Mouse (Mus musculus) left cerebral cortex, adult 8-10 months (tissue): Measurements from ENCODE around the gene Cyp2c23. TPM values are rescaled to one million over a fixed set of nuclear protein-coding genes. Genes with fewer than 3 reads are reported as not detected.

Experiments
- DNase-seq, 2 experiments: peaks; one replicate each; pipeline ENCODE4 v3.0.0; 2022; ENCODE audit warnings: low spot score in 2 of 2
- total RNA-seq, 4 experiments: library from RNA; stranded (reverse); gene quantifications; 2 replicates each; pipeline ENCODE4 v1.2.4; 2022

The Cyp2c23 gene
- total RNA-seq, 4 experiments from 2014 or later: 0.20 to 0.32 (median 0.28) TPM; not detected in 1

DNA sequence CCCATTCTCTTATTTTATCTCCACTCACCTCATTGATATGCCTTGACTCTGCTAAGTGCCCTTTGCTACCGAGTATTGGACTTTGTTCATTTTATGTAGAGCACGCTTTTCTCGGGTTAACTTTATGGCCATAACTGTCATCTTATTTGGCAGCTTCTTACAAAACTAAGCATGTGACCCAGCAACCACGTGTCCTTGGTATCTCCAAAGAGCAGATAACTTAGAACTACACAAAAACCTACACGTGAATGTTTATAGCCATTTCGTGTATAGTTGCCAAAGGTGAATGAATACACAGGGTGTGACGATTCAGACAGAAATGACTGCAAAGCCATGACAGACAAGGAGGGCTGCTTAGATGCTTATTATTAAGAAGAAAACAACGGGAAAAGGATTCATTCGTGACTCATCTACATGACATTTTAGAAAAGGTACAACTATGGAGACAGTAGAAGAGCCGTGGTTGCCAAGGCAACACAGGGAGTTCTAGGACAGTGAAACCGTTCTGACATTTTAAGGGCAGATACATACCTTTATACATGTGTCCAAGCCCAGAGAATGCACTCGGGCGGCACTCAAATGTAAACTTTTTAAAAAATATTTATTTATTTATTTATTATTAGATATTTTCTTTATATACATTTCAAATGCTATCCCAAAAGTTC, 4.0 kb downstream of the Cyp2c23 start:
- DNase-seq: no peak

DNA sequence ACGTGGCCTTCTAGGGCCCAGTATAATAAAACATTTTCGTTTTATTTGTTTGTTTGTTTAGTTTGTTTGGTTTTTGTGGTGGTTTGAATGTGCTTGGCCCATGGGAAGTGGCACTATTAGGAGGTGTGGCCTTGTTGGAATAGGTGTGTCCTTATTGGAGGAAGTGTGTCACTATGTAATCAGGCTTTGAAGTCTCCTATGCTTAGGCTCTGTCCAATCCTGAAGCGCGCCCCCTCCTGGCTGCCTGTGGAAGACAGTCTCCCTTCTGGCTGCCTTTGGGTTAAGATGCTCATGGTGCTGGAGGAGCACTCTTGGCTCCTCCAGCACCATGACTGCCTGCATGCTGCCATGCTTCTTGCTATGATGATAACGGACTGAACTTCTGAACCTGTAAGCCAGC, 5.9 kb downstream of the Cyp2c23 start:
- no peak for DNase-seq

DNA sequence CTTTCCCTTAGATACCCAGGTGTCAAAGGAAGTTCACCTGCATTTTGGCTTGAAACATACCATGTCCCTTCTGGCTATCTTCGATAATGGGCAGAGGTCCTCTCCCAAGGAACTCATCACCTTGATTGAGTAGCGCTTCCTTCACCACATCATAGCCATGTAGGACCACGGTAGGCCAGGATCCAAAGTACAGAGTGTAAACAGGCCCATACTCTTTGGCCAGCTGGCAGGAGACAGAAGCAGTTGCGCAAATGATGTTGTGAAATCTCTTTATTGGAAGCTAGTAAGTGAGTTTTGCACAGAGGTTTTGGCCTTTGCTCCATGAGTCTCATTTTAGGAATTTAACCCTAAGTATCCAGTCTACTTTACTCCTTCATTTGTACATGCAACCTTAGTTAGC, 7.5 kb downstream of the Cyp2c23 start:
- no peak for DNase-seq

DNA sequence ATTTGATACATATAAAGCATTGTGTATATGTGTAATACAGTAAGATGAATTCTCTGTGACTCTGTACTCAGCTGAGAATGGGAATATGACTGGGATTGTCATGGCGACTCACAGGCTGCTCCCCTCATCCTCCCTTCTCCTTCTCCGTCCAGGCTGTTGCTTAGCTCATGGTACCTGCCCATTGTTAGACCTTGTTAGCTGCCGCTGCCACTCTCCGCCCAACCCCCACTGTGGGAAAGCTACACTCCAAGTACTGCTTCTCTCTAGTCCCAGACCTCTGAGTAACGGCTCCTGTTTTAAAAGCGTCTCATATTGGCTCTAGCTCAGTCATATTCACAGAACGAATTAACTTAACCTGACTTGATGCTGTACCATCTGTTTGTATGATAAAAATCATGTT, 9.3 kb downstream of the Cyp2c23 start:
- DNase-seq: no peak

DNA sequence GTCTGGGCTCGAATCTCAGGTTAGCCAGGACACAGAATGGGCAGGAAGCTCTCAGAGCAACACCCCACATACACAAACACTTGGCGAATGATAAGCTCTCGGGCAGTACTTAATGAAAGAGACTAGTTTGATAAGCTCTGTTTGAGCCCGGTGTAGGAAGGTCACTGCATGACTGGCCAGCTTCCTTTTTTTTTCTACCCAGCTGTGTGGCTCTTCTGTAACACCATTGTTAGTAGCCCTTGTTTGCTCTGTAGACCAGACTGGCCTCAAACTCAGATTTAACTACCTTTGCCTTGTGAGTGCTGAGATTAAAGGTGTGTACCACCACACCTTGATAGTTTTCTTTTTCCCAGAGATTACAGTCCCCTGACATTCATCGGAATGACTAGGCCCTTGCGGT, 15.1 kb downstream of the Cyp2c23 start:
- DNase-seq: no peak

DNA sequence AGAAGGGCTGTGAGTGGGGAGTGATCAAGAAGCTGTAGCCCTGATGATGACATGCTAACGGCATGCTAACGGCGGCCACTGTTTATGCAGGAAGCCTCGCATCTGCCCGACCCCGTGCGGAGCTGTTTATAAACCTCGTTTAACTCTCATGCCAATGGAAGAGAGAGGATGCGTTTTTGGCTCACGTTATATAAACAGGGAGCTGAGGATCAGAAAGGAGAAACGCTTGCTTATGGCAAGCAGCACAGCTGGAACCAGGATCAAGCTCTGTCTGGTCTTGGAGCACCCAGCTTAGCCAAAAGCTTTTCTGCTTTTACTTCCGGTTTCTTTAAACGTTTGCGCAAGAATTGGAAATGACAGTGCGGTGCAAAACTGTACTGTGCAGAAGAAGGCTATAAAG, 20.2 kb downstream of the Cyp2c23 start:
- no peak for DNase-seq

DNA sequence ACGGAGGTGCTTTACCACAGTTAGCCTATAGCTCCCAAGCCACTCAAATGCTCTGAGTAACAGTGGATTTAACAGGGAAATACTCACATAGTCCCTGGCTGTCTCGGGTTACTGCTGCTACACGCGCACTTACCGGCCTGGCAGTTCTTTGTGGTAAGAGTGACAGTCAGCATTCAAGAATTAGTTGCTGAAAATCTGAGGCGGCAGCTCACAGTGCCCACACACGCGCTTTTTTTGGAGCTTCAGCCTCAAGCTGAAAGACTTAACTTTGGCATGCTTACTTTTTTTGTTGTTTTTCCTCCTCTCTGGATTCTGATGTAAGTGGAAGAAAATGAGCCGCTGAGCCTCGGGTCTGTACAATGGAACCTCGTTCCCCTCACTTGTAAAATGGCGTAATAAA, 21.8 kb downstream of the Cyp2c23 start:
- peak; percentile 23 to 27 for DNase-seq

DNA sequence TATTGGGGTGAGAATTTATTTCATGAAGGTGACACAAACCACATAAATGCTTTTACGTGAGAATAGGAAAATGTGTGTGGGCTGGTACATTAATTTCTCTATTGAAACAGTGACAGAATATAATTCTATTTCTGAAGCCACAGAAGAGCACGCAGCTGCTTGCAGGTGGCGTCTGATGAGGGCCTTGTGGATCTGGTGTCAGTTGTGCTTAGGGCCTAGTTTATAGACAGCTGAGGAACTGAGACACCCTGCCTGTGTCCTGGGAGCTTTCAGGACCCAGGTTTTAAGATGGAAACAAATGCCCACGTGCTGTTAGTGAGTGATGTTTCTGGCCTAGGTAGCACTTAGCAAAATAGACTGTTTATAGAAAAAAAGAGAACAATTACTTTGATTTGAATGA, 24.0 kb downstream of the Cyp2c23 start:
- no peak for DNase-seq

DNA sequence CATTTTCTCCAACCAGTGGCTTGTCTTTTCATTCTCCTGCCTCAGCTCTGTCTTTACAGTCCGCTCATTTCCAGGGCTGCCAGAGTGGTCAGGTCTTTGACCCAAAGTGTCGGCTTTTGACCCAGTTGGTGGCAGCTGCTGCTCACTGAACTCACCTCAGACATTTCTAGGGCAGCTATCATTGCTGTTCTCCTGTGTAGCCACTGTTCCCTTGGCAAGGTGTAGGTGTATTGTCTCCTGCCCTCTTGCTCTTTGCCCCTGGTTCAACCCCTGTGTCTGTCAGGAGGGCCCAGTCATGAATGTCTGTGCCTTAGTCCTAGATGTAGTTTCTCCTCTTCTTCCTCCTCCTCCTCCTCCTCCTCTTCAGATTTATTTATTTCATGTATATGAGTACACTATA, 24.7 kb downstream of the Cyp2c23 start:
- DNase-seq: no peak

DNA sequence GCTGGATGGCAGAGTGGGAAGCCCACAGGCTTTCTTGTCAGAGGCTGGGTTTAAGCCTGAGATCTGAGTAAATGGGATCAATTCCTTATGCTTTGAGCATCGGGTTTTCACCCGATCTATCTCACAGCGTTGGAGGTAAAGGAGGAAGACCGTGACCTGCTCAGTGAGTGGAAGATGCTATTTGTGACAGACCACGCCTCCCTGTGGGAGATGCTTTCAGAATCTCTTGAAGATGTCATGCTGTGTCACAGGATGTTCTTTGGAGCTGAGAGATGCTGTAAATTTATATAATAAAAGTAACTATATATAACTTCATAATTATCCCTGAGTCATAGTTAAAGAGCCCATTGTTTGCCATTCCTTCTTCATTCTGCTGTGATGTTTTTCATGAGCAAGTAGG, 28.3 kb downstream of the Cyp2c23 start:
- DNase-seq: peak in 1 of 2 experiments; percentile 35

DNA sequence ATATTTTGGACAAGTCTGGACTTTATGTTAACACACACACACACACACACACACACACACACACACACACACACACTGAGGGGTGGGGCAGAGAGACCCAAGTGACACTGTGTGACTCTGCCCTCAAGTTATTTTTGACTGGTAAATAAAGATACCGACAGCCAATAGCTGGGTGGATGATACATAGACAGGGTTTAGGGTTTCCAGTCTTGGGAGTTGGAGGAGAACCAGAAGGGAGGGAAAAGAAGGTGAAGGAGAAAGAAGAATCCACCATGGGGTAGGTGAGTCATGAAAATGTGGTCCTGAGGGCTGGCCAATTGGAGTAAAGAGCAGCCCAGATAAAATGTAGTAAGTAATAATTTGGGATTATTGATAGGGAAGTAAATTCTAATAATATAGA, 28.9 kb downstream of the Cyp2c23 start:
- no peak for DNase-seq

DNA sequence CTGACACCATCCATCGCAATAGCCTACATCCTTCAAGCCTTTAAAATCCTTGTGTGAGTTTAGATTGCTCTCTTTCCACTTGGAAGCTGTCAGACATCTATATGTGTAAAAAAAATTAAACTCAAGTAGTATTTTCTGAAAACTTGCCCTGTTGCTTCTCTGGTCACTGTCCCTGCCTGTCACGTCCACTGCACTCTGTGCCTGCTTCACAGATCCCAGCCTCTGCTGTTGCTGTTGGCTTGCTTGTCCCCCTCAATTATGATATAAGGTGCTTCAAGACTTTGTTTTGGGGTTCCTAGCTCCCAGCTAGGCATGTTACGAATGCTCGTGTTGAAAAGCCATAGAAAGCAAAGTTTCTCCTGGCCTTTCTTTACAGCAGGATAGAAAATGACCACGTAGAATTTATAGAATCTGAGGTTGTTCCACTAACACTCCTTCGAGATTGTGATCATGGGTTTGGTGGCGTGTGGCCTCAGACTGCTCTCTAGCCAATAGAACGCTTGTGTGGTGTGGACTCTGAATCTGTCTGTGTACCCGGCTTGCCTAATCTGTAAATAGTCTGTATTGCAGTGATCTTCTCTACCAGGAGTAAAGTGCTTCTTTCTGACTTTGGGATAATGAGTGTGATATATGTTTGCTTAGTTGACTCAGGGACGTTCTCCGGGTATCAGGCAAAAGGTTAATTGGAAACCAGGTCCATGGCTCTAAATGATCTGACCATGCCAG, 30.0 kb downstream of the Cyp2c23 start:
- no peak for DNase-seq

DNA sequence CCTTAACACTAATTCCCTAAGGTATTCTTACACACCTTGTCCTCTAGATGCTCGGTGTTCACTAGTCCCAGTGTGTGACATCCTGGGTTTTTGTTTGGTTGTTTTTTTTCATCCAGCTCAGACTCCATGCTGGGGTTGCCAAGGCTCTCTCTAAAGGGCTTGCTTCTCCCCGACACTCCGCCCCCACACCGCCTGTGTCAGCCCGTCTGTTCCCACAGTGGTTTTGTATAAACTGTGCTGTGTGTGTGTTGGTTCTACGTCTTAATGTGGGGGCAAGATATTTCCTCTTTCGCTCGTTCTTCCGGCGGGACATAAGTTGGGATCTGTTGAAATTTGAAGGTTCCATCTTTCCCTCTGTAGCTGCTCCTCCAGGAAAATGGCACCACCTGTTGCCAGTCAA, 30.9 kb downstream of the Cyp2c23 start:
- DNase-seq: peak; percentile 43 to 69

DNA sequence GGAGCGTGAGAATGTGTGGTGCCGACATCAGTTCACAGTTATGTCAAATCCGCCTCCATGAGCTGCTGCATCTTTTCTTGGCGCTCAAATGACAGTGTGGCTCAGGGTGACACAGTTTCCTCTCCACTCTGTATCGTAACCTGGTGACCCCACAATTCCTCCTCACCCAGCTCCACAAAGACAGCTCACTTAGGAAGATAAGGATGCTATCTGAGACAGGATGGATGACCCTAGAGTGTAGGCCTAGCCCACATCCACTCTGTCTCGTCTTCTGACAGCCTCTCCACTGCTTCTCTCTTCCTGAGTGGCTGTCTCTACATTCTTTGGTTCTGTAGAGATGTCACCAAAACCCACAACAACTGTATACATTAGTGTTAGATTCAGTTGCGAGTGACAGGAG, 33.6 kb downstream of the Cyp2c23 start:
- DNase-seq: no peak

DNA sequence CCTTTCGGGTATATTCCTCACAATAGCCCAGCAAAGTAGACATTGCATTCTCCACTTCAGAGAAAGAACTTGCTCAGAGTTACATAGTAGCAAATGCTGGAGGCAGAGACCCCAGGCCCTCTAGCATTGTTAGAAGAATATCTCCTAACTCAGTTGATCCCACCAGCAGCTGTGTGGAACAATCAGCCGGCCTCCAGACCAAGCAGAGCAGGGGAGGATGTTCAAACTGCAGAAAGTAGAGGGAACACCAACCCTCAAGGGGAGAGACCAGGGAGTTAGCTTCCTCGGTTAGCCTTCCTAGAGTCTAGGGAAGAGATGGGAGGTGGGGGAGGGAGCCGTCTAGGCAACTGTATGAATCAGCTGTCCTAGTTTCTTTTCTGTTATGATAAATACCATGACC, 36.5 kb downstream of the Cyp2c23 start:
- DNase-seq: no peak

DNA sequence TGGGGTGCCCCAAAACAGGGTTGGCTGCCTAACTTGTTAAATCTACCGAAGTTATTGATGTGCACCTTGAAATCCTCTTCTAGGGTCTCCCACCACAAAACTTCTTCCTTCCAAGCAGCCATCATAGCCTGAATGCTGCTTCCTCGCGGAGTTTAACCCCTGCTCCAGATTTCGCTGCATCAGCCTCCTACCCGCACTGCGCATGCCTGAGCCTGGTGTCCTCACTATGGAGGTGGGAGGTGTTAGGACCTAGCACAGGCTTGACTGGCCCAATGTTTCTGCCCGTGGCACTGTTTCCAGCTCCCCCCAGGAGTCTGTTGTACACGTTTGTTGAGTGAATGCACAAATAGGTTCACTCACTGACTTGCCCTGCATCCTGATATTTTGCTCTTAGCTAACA, 38.6 kb downstream of the Cyp2c23 start:
- no peak for DNase-seq

DNA sequence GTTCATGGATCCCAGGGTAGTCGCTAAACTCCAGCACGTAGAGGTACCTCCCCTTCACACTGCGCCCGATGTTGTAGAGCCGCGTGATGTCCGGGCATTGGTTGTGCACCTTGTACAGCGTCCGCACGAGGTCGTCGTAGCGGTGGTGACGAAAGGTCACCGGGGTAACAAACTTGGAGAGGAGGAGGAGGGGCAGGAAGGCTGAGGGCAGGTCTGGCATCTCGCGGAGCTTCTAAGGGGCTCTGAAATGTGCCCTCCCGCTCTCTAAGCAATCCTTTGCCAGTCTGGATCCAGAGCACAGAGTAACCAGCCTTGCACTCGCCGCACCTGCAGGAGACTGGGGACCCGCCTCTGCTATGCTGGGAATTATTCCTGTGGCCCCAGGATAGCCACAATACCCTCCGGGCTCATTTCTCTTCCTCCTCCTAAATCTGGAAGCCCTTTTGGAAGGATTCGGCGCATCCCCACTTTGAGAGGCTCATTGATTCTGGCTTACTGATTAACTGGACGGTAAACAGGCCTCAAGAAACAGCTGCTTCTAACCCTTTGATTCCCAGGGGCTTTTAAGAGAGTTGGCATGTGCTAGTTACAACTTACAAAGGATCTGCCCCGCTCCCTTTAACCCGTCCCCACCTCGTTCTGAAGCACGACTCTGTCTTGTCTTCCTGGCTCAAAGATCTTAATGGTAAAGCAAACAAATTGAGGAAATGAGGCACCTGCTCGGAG, 42.8 kb downstream of the Cyp2c23 start, which contains the start of gene Cpn1:
TSS of gene Cpn1 (minus strand) at position 488 of the 726 bp plus-strand sequence.
- DNase-seq: no peak

DNA sequence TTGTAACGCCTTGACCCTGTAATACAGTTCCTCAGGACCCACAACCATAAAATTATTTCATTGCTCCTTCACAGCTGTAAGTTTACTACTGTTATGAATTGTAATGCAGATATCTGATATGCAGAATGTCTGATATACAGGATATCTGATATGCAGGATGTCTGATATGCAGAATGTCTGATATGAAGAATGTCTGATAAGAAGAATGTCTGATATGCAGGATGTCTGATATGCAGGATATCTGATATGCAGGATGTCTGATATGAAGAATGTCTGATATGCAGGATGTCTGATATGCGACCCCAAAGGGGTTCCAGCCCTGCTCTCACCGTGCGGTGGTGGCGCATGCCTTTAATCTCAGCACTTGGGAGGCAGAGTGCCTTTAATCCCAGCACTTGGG, 47.0 kb downstream of the Cyp2c23 start:
- DNase-seq: no peak

DNA sequence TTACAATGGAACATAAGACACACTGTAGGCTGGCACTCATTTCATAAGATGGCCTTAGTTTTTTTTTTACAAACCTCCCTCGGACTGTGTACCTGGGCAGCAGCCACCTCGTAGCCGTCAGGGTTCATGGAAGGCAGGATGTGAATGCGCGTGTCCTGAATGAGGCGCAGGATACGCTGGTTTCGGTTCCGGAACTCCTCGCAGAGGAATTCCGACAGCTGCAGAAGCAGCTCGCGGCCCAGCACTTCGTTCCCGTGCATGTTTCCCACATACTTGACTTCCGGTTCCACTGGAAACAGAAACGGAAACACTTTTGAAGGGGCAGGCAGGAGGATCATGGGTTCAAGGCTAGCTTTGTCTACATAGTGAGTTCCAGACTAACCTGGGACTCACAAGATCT, 48.3 kb downstream of the Cyp2c23 start:
- no peak for DNase-seq

DNA sequence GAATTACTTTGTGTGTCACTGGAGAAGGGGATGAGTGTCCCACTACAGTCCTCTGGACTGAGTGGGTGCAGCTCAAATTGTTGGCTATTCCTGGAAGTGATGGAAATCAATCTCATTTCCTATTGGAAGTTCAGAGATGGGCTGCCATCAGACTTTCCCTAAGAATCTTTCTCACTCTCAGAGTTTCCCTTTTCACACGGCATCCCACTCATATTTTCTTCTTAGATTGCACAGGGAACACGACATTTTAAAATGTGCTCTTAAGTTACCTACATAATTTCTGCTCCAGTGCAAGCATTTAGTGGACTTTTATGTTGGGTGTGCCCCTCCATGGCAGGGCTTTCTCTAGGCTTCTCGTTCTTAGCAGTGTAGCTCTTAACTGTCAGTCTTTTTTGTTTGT, 51.2 kb downstream of the Cyp2c23 start:
- DNase-seq: no peak

DNA sequence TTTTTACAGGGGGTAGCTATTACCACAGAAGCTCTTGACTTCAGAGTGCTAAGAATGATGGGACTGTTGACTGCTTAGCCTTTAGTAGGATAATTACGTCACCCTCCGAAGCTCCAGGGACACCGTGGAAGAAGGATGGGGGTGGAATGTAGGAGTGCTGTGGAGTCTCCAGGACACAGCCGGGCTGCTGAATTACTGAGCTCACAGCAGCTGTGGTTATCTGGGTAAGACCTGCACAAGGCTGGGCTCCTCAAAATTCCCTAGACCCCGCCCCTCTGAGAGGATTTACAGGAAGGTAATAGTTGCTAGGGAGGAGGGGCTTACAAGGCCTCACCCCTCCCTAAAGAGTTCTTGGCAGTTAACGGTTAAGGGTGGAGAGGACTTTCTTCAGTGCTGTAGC, 52.3 kb downstream of the Cyp2c23 start:
- no peak for DNase-seq

DNA sequence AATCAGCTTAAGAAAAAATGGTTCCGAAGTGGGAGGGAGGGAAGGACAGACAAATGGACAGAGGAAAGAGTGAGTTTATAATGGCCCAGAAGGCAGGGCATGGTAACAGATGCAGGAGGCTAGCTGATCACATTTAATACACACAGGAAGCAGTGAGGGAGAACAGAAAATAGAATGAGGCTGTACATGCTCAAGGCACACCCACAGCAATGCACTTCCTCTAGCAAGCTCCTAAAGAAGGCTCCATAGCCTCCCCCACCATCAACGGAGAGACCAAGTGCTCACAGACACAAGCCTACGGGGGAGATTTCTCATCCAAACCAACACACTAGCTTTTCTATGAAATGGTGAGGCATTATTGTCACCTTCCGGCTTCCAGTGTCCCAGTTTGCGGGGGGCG, 54.8 kb downstream of the Cyp2c23 start:
- no peak for DNase-seq

DNA sequence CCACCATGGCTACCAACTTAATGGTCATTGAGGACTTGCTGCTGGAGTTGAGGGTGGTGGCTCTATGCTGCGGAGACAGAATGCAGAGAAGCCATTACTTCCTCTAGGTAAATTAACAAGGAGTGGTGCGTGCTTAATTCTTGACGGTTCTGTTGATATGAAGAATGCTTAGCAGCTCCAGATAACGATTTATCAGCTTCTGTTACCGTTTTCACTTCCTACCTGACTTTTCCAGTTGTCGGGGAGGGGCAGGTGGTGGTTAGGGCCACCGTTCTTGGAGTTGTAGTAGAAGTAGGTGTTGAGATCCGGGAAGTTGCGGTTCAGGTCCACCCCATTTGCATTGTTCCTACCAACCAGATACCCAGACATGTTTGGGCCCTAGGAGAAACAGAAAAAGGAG, 55.3 kb downstream of the Cyp2c23 start:
- DNase-seq: no peak
